Mouse (Mus musculus): ENCODE measurements around the gene Cct2.

DNA sequence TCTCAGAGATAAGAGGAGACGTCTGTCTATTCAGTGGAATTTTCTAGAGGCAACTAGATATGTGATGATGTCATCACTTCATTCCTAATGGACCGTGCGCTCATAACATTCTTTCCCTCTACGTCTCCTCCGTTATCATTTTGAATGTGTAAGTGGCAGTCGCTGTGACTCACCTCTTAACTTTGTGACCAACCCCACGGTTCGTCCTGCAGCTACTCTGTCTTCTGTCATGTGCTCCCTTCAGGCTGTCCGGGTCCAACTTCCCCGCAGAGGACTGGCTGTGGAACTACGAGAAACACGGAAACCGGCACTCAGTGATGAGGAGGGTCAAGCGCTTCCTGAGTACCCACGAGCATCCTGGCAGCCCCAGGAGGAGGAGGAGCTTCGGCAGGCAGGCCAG lies 39.9 kb downstream of the Cct2 start:
- TF ChIP-seq POLR2A (IDR thresholded peaks at IDR 0.05; ENCODE audit: low read depth, low read length) (no peak), CTCF (conservative IDR thresholded peaks at IDR 0.05; ENCODE audit: insufficient read depth, insufficient read length, low read depth, low read length) (no peak)
